Mouse (Mus musculus): ENCODE measurements around the gene Gnpnat1. TPM values are rescaled to one million over a fixed set of nuclear protein-coding genes. Genes with fewer than 3 reads are reported as not detected.
"Not testable (repeated sequence)": the region's sequence is repeated elsewhere in the genome, so short reads cannot be mapped to it uniquely, and the experiment has no call there.

The Gnpnat1 gene
- 28.6 and 30.0 TPM in 2 replicates for polyA plus RNA-seq (2015; fragmentation: Nextera tagmentation; extraction: Ambion mirVana)

- 69% methylated on average over 2 of the region's 3 CpGs for WGBS
- H3K36me3 ChIP-seq; H3K27me3 ChIP-seq (replicated peaks); H3K9ac ChIP-seq; H3K4me3 ChIP-seq; H3K4me2 ChIP-seq; H3K9me3 ChIP-seq; H3K4me1 ChIP-seq; H3K27ac ChIP-seq (replicated peaks); ATAC-seq (ENCODE audit: extremely low read depth, insufficient number of reproducible peaks, low FRiP score, low TSS enrichment): not testable (repeated sequence)
Measured at GRCm38 (mm10) chr14:45404813-45405212, at the start of gene Gnpnat1. TSS of gene Gnpnat1 (minus strand) at chr14:45404913.

DNA sequence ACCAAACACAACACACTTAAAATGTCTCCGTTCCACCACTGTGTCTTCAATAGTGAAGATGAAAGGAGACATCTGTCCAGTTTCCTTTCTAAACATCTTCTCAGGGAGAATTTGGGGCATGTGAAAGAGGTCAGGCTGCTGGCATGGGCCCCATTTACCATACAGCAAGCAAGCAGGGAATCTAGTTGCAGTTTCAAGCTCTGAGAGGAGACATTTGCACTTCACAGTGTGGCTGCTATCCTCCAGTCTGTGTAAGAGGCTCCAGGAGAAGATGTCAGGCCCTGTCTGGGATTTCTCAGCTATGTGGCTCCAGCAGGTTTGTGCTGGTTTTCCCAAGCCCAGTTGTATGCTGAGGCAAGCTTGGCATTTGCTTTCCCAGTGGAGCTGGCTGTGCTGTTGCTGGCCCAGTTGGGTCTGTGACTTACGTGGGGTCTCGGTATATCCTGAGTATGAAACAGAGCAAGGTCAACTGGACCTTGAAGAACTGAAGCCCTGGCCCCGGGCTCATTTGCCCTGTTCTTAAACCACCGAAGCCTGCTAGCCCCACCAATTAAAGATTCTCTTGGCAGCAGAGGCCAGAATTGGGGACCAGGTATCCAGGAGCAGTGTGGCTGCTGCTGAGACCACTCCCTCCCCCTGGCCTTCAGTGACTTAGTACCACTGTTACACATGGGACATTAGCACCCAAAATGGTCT is 49.0 kb upstream of the Gnpnat1 start:
- WGBS: 57% methylated on average over 5 of the region's 5 CpGs
- ATAC-seq (ENCODE audit: extremely low read depth, insufficient number of reproducible peaks, low FRiP score, low TSS enrichment): no peak

GRCm38 (mm10) chr14:45452861-45453512 is 48.3 kb upstream of the Gnpnat1 start:
- ATAC-seq (ENCODE audit: extremely low read depth, insufficient number of reproducible peaks, low FRiP score, low TSS enrichment): peak; percentile 19; the same call in 1 of the 2 replicates
- H3K4me2 ChIP-seq: peak overlapping the region; percentile 42

More for the DNA sequence above, 49.0 kb upstream of the Gnpnat1 start:
- no peak overlapping the region for H3K4me2 ChIP-seq
- peak overlapping the region; percentile 68 for H3K9ac ChIP-seq
- H3K36me3 ChIP-seq: peaks cover 19% of the 10 kb centered on the region
- no peaks in the 10 kb centered on the region for H3K27me3 ChIP-seq (replicated peaks)
- peaks cover 70% of the 10 kb centered on the region for H3K4me1 ChIP-seq
- peak overlapping the region; percentile 88 for H3K27ac ChIP-seq (replicated peaks)
- H3K9me3 ChIP-seq: no peaks in the 10 kb centered on the region
- H3K4me3 ChIP-seq: no peak overlapping the region

DNA sequence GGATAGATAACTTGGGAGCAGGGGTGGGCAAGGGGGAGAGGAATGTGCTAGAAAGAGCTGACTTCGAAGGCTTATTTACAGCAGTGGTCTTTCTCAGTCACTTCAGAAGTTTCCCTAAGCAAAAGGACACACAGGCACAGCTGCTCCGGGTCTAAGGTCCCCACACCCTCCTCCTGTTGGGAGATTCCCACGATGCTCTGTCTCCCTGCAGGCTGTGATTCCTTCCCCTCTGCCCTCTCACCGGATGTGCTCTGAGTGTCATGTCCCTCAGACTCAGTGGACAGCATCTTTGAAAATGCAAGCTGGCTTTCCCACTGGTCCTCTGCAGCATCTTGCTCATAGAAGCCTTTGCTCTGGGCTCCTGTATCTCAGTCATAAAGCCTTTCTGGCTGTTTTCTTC is 47.4 kb upstream of the Gnpnat1 start:
- H3K4me1 ChIP-seq: peaks cover 62% of the 10 kb centered on the region

More at GRCm38 (mm10) chr14:45452861-45453512, 48.3 kb upstream of the Gnpnat1 start:
- Histone ChIP-seq H3K27me3 (replicated peaks) (no peaks in the 10 kb centered on the region), H3K4me1 (peaks cover 70% of the 10 kb centered on the region), H3K4me3 (no peak overlapping the region), H3K36me3 (peaks cover 12% of the 10 kb centered on the region), H3K27ac (replicated peaks) (peak overlapping the region; percentile 88), H3K9me3 (no peaks in the 10 kb centered on the region), H3K9ac (peak overlapping the region; percentile 68; the same call in 1 of the 2 replicates)
- 10% methylated on average over 11 of the region's 11 CpGs for WGBS

DNA sequence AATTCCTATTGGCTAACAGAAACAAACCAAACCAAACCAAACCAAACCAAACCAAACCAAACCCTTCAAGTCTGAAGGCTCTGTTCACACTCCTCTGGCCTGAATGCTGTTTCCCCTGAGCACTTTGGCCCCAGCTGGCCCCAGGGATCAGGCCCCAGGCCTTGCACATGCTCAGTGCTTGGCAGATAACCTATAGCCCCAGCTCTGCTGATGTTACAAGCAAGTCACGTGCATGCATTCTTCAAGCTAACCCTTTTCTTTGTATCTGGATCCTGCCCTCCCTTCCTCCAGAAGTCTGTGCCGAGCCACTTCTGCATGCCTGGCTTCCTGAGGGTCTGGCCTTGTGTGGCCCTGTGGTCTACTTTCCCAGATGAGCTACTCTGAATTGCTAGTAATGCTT is 46.4 kb upstream of the Gnpnat1 start:
- no peak overlapping the region for H3K4me2 ChIP-seq
- WGBS: 9% methylated on average over 2 of the region's 2 CpGs
- peak overlapping the region; percentile 33 for H3K27ac ChIP-seq (replicated peaks)
- no peak overlapping the region for H3K9ac ChIP-seq
- no peaks in the 10 kb centered on the region for H3K27me3 ChIP-seq (replicated peaks)
- ATAC-seq (ENCODE audit: extremely low read depth, insufficient number of reproducible peaks, low FRiP score, low TSS enrichment): no peak
- H3K9me3 ChIP-seq: no peaks in the 10 kb centered on the region
- H3K36me3 ChIP-seq: peaks cover 4% of the 10 kb centered on the region; the same call in 1 of the 2 replicates
- H3K4me3 ChIP-seq: no peak overlapping the region
- H3K4me1 ChIP-seq: peaks cover 54% of the 10 kb centered on the region

More for the DNA sequence above, 47.4 kb upstream of the Gnpnat1 start:
- Histone ChIP-seq H3K36me3 (peaks cover 4% of the 10 kb centered on the region; the same call in 1 of the 2 replicates), H3K27ac (replicated peaks) (peak overlapping the region; percentile 88), H3K4me3 (no peak overlapping the region), H3K27me3 (replicated peaks) (no peaks in the 10 kb centered on the region), H3K4me2 (no peak overlapping the region), H3K9me3 (no peaks in the 10 kb centered on the region), H3K9ac (no peak overlapping the region)
- 32% methylated on average over 4 of the region's 4 CpGs for WGBS
- no peak for ATAC-seq (ENCODE audit: extremely low read depth, insufficient number of reproducible peaks, low FRiP score, low TSS enrichment)

- Histone ChIP-seq H3K4me1 (peaks cover 33% of the 10 kb centered on the region), H3K27ac (replicated peaks) (no peak overlapping the region), H3K4me3 (no peak overlapping the region), H3K36me3 (no peaks in the 10 kb centered on the region), H3K9ac (0 out of 2 replicates have a peak overlapping the region, but pooled peaks have one; percentile 10), H3K4me2 (no peak overlapping the region), H3K27me3 (replicated peaks) (no peaks in the 10 kb centered on the region), H3K9me3 (no peaks in the 10 kb centered on the region)
- ATAC-seq (ENCODE audit: extremely low read depth, insufficient number of reproducible peaks, low FRiP score, low TSS enrichment): no peak
- 69% methylated on average over 3 of the region's 3 CpGs for WGBS
Measured at GRCm38 (mm10) chr14:45446777-45447176, 42.1 kb upstream of the Gnpnat1 start.

GRCm38 (mm10) chr14:45445445-45445844 is 40.7 kb upstream of the Gnpnat1 start:
- no peaks in the 10 kb centered on the region for H3K36me3 ChIP-seq
- ATAC-seq (ENCODE audit: extremely low read depth, insufficient number of reproducible peaks, low FRiP score, low TSS enrichment): no peak; the same call in 1 of the 2 replicates
- no peaks in the 10 kb centered on the region for H3K9me3 ChIP-seq
- WGBS: 26% methylated on average over 12 of the region's 12 CpGs
- peak overlapping the region; percentile 32; the same call in 1 of the 2 replicates for H3K27ac ChIP-seq (replicated peaks)
- no peaks in the 10 kb centered on the region for H3K27me3 ChIP-seq (replicated peaks)
- peak overlapping the region; percentile 38 for H3K9ac ChIP-seq
- peaks cover 21% of the 10 kb centered on the region for H3K4me1 ChIP-seq
- no peak overlapping the region for H3K4me3 ChIP-seq
- H3K4me2 ChIP-seq: peak overlapping the region; percentile 41

DNA sequence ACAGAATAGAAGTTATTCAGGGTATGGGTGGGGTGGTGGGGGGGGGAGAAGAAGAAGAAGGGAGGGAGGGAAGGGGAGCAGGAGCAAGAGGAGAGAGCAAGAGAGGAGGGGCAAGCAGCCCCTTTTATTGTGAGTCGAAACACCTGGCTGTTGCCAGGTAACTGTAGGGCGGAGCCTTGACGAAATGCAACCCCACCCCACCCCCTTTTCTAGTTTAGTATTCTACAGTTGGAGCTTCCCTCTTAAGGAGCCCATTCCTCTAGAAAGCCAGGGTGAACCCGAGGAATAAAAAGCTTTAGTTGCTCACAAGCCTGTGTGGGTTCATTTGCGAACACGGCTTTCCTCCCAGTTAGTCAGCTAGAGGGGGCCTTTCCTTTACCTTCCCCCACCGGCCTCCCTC is 40.2 kb upstream of the Gnpnat1 start:
- WGBS: 66% methylated on average over 7 of the region's 7 CpGs
- H3K4me1 ChIP-seq: peaks cover 21% of the 10 kb centered on the region
- peak overlapping the region; percentile 38; the same call in 1 of the 2 replicates for H3K9ac ChIP-seq
- H3K9me3 ChIP-seq: no peaks in the 10 kb centered on the region
- no peak overlapping the region for H3K4me2 ChIP-seq
- 0 out of 2 replicates have a peak overlapping the region, but pooled peaks have one; percentile 32 for H3K27ac ChIP-seq (replicated peaks)
- no peaks in the 10 kb centered on the region for H3K36me3 ChIP-seq
- ATAC-seq (ENCODE audit: extremely low read depth, insufficient number of reproducible peaks, low FRiP score, low TSS enrichment): no peak
- no peak overlapping the region for H3K4me3 ChIP-seq
- H3K27me3 ChIP-seq (replicated peaks): no peaks in the 10 kb centered on the region

- Histone ChIP-seq H3K4me1 (peaks cover 24% of the 10 kb centered on the region), H3K4me3 (no peak overlapping the region), H3K9ac (no peak overlapping the region), H3K9me3 (no peaks in the 10 kb centered on the region), H3K36me3 (no peaks in the 10 kb centered on the region), H3K27me3 (replicated peaks) (no peaks in the 10 kb centered on the region), H3K4me2 (no peak overlapping the region), H3K27ac (replicated peaks) (no peak overlapping the region)
- WGBS: 55% methylated on average over 12 of the region's 12 CpGs
- no peak for ATAC-seq (ENCODE audit: extremely low read depth, insufficient number of reproducible peaks, low FRiP score, low TSS enrichment)
Measured at GRCm38 (mm10) chr14:45442781-45443560, 38.3 kb upstream of the Gnpnat1 start.

DNA sequence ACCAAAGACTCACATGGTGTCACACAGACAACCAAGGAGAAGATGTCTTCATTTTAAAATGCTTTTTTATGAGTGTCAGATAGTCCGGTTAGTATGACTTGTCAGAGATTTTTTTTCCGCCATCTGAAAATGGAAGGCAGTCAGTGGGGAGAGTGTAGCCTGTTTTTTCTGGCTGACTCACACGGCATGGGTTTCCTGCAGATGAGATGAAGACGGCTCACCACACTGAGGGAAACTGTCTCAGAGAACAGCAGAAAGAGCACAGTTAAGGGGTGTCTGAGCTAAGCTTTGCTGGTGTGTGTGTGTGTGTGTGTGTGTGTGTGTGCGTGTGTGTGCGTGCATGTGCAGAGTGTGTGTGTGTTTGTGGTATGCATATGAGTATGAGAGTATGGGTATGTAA is 36.6 kb upstream of the Gnpnat1 start:
- 71% methylated on average over 6 of the region's 6 CpGs for WGBS
- Histone ChIP-seq H3K36me3 (no peaks in the 10 kb centered on the region), H3K4me3 (no peak overlapping the region), H3K9ac (no peak overlapping the region), H3K9me3 (no peaks in the 10 kb centered on the region), H3K4me1 (peaks cover 31% of the 10 kb centered on the region), H3K27ac (replicated peaks) (no peak overlapping the region), H3K27me3 (replicated peaks) (no peaks in the 10 kb centered on the region), H3K4me2 (no peak overlapping the region)
- ATAC-seq (ENCODE audit: extremely low read depth, insufficient number of reproducible peaks, low FRiP score, low TSS enrichment): no peak

- WGBS: 70% methylated on average over 9 of the region's 9 CpGs
- Histone ChIP-seq H3K9me3 (no peaks in the 10 kb centered on the region), H3K4me1 (peaks cover 18% of the 10 kb centered on the region), H3K4me3 (no peak overlapping the region), H3K27me3 (replicated peaks) (no peaks in the 10 kb centered on the region), H3K36me3 (no peaks in the 10 kb centered on the region), H3K27ac (replicated peaks) (no peak overlapping the region), H3K4me2 (no peak overlapping the region), H3K9ac (no peak overlapping the region)
- no peak for ATAC-seq (ENCODE audit: extremely low read depth, insufficient number of reproducible peaks, low FRiP score, low TSS enrichment)
Measured at GRCm38 (mm10) chr14:45439387-45439786, 34.7 kb upstream of the Gnpnat1 start.
